Mouse (Mus musculus) retina, embryonic 14.5 days (tissue): ENCODE results near the gene Scd4.
"Not testable (repeated sequence)": the region's sequence is repeated elsewhere in the genome, so short reads cannot be mapped to it uniquely, and the experiment has no call there.

Experiments
- DNase-seq: peaks from one replicate; pipeline ENCODE4 v3.0.0-alpha.2; 2015; ENCODE audit warnings: low spot score

The Scd4 gene

DNA sequence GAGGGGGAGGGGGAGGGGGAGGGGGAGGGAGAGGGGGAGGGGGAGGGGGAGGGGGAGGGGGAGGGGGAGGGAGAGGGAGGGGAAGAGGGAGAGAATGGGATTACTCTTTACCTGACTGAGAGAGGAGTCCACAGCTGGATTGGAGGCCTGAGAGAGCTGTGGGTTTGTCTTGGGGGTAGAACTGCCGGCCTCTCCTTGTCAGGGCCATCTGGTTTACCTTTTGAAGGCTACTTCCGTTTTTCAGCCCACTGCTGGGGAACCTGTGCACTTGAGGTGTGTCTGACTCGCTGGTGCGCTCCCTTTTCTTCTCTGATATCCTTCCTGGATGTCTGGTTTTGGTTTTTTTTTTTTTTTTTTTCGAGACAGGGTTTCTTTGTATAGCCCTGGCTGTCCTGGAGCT lies 15.5 kb upstream of the Scd4 start:
- no peak for DNase-seq

DNA sequence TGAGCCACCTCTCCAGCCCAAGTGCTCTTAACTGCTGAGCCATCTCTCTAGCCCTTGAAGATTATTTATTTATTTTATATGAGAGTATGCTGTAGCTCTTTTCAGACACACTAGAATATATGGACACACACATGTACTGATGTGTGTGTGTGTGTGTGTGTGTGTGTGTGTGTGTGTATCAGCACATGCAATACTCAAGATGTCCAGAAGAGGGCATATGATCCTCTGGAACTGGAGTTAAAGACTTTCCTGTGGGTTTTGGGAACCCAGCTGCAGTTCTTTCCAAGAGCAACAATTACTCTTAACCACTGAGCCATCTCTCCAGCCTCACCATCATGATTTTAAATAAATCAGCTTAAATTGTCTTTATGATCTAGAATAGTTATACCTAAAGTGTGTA lies 14.3 kb upstream of the Scd4 start:
- no peak for DNase-seq

DNA sequence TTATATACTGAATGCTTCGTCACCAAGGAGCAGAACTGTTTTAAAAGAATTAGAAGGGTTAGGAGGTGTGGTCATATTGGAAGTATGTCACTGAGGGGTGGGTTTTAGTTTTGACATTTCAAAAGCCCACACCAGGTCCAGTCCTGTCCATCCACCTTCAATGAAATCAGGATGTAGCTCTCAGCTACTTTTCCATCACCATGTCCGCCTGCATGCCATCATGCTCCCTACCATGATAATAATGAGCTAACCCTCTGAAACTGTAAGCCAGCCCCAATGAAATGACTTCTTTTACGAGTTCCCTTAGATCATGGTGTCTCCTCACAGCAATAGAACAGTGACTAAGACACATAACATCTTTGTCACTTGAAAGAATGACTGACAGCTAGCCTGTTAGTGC lies 12.6 kb upstream of the Scd4 start:
- no peak for DNase-seq

DNA sequence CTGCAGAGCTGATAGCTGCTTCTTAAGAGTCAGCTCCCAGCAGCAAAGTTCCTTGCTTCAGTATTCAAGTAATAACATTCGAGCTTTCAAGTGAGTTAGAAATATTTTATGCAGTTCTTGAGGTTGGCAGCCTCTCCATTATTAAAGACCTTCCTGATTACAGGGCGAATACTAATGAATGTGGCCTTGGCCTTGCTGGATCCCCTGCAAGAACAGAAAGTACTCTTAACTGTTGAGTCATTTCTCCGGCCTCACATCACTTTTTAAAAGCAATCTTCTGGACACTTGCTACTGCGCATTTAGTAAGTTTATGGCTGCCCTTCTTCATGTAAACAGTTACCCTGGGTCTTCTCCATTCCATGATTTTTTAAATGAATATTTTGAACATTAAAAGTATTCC lies 11.7 kb upstream of the Scd4 start:
- no peak for DNase-seq

DNA sequence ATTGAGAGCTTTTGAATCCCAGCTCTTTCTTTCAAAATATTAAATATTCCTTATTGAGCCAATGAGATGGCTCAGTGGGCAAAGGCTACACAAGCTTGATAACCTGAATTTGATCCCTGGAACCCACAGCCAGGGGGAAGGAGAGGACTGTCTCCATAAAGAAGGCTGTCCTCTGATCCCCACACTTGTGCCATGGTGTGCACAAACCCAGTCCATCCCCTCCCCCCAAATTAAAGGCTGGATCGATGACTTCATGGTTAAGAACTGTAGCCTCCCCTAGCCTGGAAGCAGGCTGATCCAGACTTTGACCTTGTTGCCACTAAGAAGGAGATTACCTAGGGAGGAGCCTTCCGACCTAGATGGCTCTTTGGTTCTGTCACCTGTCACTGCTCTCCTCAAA lies 11.3 kb upstream of the Scd4 start:
- no peak for DNase-seq

DNA sequence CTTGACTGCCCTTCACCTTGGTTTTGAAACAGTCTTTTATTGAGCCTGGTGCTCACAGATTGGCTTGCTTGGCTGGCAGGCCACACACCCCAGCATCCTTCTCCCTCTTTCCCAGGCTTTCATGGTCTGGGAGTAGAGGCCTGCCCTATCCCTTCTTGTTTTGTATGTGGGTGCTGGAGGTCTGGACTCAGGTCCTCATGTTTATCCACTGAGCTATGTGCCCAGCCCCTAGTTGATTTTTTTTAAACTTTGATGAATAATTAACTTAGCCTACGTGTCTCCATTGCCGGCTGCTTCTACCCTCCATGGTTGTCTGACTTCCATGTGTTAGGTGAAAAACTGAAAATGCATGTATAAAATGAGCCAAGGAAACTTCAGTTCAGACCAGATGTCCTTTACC lies 3.3 kb upstream of the Scd4 start:
- no peak for DNase-seq

DNA sequence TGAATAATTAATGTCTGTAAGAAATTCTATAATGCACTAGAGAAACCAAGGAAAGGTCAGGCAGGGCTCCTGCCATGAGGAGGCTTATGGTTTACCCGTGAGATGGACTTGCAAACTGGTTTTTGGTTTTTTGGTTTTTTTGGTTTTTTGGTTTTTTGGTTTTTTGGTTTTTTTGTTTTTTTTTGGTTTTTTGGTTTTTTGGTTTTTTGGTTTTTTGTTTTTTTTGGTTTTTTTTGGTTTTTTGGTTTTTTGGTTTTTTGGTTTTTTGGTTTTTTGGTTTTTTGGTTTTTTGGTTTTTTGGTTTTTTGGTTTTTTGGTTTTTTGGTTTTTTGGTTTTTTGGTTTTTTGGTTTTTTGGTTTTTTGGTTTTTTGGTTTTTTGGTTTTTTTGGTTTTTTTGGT lies 1.8 kb upstream of the Scd4 start:
- DNase-seq, result not testable (repeated sequence)

DNA sequence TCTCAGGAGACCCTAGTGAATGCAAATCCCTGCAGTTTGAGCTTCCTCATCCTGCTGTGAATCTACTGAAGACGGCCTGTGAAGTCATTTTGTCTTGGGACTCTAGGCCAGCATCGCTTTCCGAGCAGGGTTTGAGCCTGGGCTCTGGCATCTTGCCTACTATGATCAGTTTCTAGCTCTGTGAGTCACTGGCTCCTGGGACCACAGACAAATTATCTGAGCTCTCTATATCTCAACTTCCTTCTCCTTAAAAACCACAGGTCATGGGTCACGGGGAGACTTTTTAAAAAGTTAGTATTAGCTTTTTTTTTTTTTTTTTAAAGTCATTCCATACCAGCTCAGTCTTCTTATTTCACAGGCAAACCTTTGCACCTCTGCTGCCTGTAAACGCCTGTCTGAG lies 981 bp upstream of the Scd4 start:
- DNase-seq, result no peak

DNA sequence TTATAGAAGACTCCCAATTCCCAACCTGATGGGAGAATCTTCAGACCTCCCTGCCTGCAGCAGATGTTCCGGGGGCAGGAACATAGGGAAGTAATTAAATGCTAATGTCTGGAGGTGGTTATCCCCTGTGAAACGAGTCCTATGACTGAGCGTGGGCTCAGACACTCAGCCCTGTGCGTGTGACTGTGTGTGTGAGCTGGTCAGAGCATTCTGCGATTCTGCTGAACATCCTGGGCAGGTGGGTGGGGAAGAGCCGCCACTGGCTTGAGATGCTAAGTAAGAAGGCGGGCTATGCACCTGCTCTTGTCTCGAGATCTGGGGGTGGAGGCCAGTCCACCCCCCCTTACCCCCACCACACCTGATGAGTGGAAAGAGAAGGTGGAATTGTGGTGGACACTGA lies 566 bp upstream of the Scd4 start:
- no peak for DNase-seq

DNA sequence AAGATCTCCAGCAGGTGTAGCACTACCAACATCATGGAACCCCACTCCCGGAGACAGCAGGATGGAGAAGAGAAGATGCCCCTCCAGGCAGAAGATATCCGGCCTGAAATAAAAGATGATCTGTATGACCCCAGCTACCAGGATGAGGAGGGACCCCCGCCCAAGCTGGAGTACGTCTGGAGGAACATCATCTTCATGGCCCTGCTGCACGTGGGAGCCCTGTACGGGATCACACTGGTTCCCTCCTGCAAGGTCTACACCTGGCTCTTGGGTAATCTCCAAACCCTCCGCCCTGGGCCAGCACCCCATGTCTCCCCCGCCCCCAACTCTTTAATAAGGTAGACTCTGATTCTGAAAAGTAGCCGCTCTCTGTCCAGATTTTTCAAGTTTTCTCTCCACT lies 1.1 kb downstream of the Scd4 start:
- no peak for DNase-seq

DNA sequence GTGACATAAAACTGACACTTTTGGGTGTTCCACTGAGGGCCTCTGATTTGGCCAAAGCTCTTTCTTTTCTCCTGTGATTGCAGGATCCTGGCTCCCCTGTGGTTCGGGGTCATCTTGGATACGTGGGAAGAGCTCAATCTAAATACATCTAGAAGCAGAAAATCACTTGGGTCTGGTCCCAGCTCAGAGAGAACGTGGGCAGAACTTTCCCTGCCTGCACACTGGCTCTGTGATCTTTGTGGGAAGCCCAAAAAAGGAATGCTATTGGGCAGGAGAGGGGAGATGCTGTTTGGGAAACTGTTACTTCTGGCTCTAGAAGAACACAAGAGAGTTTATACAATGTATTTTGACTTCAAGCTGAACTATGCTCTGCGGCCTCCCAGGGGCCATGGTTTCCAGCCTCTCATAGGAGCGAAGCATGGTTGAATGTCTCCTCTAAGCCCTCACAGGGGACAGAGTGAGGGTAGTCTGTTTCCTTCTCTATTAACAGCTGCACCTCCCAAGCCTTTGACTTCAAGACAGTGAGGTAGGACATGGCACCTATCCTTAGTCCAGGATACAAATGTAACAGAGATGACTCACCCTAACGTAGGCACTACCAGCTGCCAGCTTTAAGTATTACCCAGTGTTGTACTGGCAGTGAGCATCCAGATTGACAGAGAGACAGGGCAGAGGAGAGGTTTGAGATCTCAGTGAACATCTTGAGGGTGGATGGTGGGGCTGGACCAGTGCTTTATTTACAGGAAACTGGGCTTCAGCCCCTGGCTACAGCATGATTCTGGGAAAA lies 3.2 kb downstream of the Scd4 start:
- no peak for DNase-seq

DNA sequence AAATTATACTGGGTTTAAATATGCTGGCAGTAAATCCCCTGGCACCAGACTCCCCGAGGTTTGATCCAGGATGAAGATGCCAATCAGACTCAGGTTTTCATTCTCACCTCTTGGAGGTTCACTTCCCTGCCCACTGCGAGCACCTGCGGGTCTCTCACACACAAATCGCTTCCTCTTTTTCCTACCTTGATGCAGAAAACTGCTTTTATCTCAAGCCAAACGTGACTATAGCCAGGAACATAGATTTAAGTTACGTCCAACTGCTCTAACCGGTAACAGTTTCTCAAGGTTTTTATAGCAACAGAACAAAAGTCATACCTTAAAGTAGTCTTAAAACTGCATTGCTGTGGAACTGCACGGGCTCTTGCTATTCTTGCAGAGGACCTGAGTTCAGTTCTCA lies 16.8 kb downstream of the Scd4 start:
- DNase-seq, result no peak

DNA sequence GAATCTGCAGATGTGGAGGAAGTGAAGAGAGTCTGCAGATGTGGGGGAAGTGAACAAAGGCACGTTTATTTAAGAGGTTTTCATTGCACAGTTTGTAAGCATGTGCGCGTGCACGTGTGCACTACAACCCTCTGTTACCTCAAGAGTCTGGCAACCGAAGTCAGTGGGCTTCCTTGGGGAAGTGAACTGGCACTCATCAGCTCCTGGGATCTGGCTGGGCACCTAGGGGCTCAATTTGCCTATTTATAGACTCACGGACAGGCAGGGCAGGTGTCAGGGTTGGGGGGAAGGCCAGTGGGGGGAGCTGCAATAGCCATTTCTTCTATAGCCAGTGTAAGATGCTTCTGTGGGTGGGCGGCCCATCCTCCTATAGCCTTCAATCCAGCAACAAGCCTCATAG lies 18.9 kb downstream of the Scd4 start:
- no peak for DNase-seq

DNA sequence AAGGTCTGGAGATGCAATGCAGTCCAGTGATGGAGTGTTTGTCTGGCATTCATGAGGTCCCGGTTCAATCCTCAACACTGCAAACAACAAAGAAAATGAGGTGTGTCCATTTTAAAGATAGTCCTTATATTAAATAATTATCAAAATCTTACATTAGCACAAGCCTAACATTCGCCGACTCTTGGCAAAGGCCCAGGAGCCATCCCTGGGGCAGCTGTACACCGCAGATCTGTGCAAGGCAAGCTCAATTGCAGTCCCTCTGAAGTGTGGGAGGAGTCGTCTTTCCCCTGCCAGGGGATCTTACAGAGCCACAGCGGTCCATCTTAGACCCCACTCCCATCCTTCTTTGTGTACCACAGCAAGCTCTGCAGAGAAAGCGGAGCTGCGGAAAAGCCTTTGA lies 25.8 kb downstream of the Scd4 start:
- DNase-seq, result no peak

DNA sequence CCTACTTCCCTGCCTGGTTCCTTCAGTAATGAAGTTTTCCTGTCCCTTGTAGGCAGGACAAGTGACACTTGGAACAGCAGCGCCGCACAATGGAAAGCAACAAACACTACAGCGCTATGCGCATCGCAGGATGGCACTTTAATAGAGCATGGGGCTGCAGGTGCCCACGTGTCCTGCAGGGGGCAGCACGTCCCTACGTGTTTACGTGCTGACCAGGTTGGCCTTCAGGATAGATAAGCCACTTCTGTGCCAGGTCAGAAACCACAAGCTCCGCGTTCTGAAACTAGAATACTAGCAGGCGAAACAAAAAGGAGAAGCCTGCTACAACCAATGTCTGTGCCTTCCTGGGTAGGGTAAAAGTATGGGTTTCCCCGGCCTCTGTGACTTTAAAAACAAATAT lies 30.6 kb downstream of the Scd4 start:
- DNase-seq, result peak; percentile 79

DNA sequence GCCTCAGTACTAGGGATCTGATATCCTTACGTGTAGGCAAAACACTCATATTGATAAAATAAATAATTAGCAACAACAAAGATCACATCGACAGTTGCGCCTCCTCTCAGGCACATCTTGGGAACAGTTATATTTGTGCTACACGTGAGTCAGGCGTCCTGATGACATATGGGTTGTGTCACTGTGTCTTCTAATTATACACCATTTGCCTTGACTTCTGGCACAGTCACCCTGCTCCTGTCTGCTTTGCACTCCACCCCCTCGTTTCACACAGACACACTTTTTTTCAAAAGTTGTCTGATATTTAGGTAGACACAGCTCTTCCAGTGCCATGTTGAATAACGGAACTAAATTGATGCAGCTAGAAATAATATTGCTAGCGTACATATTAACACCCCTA lies 31.1 kb downstream of the Scd4 start:
- DNase-seq, result no peak

DNA sequence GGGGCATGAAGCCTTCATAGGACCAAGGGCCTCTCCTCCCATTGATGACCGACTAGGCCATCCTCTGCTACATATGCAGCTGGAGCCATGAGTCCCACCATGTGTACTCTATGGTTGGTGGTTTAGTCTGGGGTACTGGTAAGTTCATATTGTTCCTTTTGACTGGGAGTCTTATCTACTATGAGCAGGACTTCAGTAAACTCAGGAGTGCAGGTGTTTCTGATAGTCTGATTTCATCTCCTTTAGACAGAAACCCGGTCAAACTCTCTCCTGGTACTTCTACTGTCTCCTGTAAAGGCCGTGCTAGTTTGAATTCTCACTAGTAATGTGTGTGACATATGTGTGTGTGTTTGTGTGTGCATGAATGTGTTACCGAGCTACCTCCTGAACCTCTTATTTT lies 32.8 kb downstream of the Scd4 start:
- DNase-seq, result no peak

DNA sequence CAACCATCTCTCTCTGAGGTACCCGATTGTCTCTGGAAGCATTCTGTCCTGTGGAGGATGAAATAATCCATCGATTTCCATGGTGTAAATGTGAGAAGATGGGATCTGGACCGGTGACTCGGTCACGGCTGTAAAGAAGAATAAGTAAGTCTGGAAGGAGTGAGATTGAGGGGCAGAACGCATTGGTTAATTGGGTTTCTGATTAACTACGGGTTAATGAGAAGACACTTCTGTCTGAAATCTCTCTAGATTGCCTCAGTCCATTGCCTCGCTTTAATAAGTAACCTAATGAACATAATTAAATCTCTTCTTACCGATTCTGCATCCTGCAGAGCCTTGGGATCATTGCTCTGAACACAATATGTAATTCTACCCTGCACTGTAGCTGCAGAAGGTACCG lies 34.2 kb downstream of the Scd4 start:
- DNase-seq, result not testable (repeated sequence)

DNA sequence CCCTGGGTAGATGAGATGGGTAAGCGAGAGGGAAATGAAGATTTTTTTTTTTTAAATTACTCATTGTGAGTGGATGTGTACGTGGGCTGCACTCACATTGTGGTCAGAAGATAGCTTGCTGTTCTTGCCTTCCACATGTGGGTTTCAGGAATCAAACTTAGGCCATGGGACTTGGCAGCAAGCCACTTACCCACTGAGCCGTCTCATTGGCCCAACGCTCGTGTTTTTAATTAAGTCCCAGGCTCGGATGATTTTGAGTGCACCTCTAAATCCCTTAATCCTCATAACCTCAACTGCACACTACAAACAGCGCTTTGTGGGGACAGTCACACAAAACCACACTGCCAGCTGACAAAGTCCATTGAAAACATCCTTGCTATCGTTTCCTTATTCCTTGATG lies 36.5 kb downstream of the Scd4 start:
- no peak for DNase-seq

DNA sequence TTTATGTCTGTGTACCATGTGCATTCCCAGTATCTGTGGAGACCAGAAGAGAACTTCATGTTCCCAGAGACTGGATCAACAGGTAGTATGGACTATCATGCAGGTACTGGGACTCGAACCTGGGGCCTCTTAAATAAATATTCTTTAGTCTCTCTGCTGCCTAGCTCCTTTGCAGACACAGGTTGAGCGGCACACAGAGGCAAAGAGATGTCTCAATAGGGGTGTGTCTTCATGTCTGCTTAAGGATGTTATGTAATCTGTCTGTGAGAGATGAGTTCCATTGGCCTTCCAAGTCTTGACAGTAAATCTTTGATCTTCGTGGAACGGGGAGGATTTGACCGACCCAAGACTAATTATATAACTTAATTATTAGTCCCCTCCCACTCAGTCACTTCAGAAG lies 37.3 kb downstream of the Scd4 start:
- DNase-seq, result no peak

DNA sequence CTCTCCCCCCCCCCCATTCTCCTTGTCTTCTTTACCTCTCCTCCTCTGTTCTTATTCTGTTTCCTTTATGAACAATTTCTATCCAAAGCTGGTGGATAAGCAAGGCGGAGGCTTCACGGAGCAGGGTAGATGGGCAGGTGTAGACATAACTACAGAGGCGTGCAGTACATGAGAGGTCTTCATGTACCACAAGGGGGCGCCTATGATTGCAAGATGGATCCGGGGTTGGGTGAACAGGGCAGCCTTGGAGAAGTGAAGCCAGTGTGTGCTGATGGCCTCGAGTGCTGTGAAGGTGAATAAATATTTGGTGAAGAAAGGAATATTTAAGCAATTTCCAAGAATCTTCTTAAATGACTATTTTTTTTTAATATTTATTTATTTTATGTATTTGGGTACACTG lies 40.1 kb downstream of the Scd4 start:
- DNase-seq, result peak; percentile 84

DNA sequence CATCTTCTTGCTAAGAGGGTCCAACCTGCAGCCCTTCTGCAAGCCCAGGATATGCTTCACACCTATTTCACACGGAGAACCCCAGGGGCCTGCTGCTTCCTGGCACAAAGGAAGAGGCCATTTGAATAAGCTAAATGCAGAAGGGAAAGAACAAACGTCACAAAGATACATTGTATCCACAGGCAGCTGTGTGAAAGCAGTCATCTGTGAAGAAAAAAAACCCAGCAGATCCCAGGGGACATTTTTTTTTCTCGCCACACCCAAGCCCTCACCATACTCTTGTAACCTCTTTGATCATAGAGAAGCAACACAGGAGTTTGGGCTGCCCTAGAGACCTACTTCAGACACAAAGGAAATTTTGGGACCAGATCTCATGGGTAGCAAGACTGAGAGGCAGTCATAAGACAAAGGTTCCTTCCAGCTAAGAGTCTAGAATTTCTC lies 43.6 kb downstream of the Scd4 start:
- no peak for DNase-seq

DNA sequence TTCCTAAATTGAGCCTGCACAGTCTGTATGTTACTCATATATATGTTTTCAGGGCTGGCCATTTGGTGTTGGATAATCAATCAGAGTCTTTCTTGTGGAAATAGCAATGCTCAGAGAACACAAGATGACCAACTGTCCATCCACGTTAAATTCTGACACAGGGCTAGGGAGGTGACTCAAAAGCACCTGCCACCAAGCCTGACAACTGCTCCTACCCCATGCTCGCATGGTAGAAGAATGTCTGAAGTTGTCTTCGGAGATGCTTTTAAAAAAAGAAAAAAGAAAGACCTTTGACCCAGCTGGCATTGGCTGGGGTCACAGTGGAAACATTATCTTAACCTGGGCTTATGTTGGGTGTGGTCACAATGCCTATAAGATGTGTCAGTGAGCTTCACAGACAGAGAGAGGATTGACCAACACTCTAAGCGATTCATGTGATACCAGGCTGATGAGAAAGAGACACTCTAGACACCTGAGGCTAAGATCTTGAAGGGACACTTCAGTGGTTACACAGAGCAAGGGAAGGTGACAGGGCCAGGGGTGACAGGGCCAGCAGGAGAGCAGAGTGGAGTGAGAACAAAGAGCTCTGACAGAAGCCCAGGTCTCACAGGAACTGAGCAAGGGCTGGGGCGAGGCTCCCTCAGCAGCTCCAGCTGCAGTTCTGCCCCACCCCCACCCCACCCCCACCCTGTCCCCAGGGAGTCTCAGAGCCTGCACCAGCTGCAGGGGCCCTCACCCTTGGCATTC lies 44.9 kb downstream of the Scd4 start:
- no peak for DNase-seq

DNA sequence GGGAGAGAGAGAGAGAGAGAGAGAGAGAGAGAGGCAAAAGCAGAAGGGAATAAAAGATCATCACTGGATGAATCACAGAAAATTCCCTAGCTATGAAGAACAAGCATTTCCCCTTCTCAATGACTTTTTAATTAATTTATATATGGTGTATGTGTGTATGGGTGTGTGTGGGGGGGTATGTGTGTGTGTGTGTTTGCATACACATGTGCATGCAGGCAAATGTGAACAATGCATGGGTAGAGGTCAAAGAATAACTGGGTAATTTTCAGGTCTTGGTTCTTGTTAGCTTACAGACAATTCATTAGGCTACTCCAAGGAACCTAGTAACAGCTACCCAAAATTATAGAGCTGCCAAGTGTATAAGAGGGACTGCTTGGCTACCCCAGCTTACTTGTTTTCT lies 46.2 kb downstream of the Scd4 start:
- no peak for DNase-seq
